Mouse (Mus musculus) fibroblast of lung, adult 2 months (primary cell): ENCODE measurements around the gene Rmnd5b.
"Not testable (repeated sequence)": the region's sequence is repeated elsewhere in the genome, so short reads cannot be mapped to it uniquely, and the experiment has no call there.

ENCODE experiments used
- DNase-seq: peaks from one replicate; pipeline ENCODE4 v3.0.0-alpha.2; 2011; ENCODE audit warnings: low read depth

Gene Rmnd5b

DNA sequence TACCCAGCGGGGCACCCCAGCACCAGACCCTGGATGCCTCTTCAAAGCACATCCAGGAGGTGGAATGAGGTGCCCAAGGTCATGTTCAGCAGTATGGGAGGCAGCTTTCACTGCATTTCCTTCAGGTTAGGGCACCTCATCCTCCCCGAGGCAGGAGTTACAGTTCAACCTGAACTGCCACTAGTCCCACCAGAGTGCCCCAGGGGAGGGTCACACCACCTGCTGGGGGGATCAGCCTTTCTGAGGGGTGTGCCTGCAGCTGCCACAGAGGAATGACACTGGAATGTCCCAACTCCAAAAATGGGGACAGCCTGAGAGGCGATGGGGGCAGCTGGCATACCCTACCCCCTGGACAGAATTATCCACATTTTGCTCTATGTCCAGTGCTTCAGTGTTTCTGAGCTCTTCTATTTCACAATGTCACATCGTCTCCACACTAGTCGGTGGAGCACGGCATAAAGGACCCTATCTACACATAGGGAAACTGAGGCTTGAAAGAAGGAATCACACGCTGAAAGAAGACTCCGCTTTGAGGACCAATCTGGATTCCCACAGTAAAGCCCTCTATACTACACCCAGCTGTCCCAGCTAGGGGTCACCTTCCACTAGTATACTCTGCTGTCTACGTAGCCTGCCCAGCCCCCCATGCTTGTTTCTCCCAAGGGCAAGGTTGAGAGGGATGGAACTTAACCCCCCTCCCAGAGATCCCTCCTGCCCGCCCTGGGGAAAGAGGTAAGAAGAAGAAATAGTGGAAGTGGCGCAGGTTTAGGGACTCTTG, 13.6 kb upstream of the Rmnd5b start:
- no peak for DNase-seq

DNA sequence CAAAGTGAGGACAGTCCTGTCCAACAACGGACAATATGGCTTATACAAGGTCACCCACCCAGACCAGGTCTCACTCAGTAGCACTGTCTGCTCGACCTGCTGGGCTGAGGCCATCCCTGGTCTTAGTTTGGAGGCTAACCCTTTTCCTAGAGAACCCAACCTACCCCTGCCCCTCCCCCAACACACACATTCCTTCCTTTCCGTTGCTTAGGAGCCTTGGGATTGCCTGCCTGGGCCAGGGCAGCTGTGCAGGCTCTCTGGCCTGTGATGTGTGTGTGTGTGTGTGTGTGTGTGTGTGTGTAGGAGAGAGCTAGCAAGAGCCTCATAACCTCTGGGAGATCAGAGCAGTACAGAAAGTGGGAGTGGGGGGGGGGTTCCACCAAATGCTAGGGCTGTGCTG, 12.9 kb upstream of the Rmnd5b start:
- DNase-seq = no peak

DNA sequence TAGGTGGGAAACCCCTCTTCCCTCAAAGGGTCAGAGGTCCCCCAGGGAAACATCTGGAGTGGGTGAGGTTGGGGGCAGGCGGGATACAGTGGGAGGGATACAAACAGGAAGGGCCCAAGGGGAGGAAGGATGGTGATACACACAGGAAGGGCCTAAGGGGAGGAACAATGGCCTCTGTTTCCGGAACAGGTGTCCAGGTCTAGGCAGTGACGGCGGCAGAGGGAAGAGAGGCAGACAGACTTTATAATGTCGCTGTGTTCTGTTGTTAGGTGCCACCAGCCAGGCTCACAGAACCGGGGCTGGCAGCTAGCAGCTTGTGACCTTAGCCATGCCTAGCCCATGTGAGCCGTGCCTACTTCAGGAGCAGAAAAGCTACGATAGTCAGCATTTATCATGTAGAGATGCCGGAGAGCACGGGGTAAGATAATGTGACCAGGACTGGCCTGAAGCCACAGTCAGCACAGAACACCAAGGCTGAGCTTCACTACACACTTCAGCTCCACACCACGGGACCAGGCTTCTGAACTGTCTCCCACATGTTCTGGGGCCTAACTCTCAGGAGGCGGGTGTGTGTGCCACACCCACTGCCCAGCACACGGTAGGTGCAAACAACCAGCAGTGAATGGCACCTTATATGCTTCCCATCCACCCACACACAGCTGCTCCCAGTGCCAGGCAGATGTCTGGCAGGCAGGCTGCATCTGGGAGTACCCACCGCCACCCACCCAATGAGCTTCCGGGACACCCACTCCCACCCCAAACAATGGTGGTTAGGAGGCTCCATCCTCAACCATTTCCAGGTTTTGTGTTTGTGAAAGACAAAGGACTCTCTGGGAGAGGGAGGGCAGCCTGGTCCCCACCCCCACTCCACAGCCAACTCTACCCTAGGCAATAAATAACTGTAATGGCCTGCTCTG, 11.3 kb upstream of the Rmnd5b start:
- DNase-seq = no peak

DNA sequence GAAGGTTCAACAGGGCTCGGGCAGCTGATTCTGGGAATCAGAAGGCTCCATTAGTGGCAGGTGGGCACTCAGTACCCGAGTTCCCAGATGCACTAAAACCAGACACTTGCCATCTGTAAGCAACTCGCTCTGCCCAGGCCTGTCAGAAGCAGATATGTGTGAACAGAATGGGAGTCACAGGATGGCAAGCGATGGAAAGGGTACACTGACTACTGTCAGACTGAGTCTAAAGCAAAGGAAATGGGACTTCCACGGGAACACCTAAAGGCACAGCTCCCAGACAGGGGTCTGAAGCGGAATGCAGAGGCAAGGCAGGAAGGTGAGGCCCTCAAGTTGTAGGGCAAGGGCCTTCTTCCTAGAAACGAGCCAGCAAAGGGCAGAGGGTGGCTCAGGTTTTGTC, 10.5 kb upstream of the Rmnd5b start:
- no peak for DNase-seq

DNA sequence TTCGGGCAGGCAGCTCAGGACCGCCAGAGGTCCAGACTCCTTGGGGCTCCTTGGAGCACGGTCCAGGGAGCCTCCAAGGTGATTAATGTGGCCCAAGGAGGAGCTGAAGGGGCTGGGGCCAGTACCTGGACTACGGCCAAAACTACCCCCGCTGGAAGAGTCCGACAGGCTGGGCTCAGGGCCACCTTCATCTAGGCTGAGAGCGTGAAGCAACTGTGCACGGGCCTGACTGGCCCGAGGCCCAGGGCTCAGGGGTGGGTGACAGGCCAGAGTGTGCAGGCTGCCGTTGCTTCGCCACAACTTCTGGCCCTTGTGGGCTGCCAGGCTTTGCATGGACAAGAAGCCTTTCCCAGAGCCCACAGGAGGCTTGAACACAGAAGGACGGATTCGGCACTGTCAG, 9.6 kb upstream of the Rmnd5b start:
- DNase-seq = no peak

DNA sequence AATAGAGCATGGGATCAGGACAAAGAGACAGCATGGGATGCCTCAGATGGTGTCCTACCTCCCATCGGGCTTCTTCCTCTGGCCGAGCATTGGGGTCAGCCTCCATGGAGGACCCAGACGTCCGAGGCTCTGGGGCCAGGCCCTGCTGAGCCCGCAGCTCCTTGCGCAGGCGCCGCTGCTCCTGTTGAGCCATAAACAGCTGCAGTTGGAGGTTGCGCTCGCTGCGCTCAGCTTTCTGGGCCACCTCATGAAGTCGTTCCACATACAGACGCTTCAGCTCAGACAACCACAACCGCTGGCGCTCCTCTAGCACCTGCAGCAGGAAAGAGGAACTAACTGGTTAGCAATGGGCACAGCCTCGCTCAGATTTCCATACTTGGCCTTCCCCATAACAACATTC, 8.5 kb upstream of the Rmnd5b start:
- DNase-seq = no peak

DNA sequence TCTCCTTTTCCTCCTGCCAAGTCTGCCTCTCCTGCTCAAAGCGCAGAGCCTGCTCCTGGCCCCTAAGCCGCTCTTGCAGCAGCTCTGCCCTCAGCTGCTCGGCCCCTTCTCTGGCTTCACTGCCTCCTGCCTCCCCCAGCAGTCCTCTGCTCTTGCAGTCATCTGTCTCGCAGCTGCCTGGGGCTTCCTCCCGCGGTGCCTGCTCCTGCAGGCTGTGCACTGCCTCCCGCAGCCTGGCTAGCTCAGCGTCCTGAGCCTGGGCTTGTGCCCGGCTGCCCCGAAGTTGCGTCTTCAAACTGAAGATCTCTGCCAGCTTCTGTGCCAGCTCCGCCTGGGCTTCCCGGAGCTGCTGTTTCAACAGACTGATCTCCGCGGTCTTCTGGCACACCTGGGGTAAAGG, 8.1 kb upstream of the Rmnd5b start:
- no peak for DNase-seq

DNA sequence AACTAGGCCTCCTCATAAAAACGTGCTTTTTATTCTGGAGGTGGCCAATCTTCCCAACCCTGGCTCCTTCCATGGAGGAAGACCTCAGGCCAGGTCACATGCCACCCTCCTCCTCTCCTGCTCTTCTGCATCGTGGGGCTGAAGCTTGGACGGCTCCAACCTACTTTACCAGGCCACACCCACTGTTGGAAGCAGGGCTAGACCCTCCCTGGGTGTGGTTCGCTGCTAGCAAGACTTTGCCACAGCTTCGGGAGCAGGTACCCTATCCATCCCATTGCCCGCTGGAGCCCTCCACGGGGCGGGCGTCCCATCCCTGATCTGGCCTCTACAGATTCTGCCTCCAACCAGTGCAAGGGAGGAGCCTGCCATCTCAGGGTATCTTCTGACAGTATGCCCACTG, 7.5 kb upstream of the Rmnd5b start:
- no peak for DNase-seq

DNA sequence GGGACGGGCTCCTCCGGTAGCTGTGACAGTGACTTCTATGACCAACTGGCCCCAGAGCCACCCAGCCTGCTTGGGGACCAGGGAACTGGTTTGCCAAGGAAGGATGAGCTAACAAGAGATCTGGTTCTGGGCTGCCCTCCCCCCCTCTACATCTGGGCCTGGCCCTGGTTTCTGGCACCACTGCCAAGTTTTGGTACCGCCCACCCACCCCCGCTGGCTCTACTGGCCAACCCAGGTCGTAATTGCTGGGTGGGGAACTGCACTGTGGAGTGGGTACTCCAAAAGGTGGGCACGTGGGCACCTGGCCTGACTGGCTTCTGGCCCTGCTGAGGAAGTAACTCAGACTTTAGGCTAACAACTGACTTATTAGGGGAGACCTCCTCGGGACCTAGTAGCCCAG, 5.1 kb upstream of the Rmnd5b start:
- no peak for DNase-seq

DNA sequence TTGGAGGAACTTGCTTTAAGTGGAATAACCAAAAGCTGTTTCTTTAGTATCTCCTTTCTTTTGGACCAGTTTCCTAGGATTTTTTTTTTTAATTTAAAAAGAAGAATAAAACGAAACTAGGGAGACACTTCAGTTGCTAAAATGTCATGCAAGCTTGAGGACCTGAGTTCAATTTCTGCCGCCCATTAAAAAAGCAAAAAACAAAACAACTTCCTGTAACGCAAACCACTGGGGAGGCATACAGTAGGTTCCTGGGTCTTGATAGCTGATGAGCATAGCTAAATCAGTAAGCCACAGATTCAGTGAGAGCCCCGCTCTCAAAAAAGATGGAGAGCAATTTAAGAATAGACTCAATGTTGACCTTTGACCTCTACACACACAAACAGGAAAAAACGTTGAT, 2.8 kb upstream of the Rmnd5b start:
- DNase-seq = no peak

DNA sequence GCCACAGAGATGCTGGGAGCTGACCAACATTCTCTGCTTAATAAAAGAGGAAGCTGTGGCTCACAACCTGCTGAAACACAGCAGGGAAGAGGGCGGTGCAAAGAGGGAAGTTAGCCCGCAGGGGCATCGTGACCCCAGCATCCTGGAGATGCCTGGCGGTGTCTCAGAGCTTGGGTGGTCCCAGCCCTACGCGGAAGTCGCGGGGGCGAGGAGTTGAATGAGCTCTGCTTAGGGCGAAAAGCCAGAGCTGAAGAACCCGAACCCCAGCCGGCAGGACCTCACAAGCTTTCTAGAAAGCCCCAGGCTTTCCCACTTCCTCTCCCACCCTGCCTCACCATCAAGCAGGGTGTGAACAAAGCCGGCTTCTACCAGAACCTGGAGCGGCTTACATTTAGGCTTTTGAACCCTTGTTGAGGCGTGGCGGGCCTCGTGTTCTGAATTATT, 2.3 kb upstream of the Rmnd5b start:
- no peak for DNase-seq

DNA sequence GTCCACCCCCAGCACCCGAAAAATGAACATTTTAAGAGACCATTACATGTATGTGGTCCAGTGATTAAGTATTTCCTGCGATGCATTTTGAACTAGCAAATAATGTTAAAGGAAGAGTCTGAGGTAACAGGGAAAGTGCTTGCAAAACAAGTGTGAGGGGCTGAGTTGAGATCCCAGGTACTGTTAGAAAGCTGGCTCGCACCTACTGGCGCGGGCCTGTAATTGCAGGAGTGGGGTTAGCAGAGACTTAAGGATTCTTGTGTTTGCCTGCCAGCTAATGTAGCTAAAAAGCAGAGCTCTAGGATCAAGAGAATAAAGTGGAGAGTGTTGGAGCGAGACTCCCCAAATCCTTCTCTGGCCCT, 608 bp upstream of the Rmnd5b start:
- DNase-seq = peak; percentile 60

DNA sequence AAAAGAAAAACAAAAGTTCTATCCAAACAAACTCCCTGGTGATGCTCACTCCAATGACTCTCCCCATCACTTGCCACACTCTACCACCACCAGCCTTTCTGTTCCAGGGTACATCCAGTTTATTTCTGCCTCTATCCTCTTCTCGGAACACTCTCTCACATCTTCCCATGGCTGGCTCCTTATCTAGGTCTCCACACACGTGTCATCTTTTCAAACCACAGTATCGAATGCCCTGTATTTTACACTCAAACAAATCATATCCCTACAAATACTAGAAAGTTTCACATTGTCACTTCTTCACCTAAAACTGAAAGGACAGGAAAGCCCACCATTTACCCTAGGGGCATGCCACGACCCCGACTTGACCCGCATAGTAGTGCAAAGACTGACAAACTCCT, 570 bp downstream of the Rmnd5b start:
- no peak for DNase-seq

DNA sequence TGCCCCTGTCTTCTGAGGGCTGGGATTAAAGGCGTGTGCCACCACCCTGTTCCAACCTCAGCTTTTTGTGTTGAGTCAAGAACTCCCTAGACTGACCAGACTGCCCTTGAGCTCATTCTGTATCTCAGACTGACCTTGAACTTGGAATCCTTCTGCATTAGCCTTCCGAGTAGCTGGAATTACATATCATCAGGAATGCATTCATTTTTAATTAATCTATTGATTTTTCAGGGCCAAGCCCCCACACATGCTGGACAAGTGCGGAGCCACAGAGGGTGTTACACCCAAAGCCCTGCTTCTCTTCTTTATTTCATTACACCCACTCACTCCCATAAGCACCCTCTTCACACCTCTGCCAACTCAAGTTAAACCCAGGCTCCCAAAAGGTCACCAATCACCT, 2.0 kb downstream of the Rmnd5b start:
- no peak for DNase-seq

DNA sequence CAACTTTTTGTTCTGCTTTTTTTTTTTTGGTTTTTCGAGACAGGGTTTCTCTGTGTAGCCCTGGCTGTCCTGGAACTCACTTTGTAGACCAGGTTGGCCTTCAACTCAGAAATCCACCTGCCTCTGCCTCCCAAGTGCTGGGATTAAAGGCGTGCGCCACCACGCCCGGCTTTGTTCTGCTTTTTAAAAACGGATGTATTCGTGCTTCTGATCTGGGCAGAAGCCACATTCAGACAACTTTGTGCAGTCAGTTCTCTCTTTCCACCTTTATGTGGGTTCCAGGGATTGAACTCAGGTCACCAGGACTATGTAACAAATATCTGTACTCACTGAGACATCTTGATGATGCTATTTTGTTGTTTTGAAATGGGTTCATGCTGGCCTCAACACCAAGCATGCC, 2.5 kb downstream of the Rmnd5b start:
- DNase-seq = not testable (repeated sequence)

DNA sequence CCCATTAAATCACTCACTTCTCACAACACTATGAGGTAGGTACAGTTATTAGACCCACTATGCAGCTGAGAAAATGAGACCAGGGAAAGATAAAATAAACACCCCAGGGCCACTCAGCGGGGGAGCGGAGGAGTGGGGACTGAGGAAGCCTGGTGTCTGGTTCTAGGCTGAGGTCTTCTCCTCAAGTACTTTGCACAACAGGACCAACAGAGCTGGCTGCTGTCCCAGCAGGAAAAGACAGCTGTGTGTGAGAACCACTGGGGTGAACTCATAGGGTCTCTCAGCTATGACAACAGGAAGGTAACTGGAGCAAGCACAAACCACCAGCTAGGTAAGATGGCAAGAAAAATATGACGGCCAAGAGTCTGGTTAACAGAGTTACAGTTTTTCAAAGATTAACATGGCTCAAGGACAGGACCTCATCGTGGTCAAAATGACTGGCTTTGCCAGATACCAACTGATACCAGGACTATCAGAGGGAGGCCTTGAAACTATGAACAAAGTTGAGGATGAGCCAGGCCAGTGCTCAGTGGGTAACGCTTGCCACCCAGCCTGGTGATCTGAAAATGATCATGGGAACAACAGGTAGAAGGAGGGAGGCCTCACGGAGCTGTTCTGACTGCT, 3.5 kb downstream of the Rmnd5b start:
- no peak for DNase-seq

DNA sequence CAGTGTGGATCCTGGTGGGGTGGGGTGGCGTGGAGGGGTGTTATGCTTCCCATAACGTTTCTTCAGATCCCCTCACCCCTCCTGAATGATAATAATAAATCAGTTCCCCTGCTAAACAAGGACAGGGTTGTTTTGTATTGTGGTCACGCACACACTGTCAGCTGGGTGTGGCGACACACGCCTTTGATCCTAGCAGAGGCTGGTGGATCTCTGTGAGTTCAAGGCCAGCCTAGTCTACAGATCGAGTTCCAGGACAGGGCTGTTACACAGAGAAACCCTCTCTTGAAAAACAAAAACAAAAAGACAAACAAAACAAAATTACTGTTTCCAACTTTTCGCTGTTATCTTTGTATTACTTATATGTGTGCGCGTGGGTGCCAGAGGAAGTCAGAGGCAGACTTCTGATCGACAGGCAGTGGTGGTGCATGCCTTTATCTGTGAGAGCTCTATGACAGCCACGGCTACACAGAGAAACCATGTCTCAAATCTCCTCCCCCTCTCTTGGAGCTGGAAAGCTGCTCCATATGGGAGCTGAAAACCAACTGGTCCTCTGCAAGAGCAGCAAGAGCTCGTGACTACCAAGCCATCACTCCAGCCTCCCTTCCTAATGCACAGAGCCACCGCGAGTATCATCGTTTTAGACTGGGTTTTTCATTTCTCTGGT, 5.9 kb downstream of the Rmnd5b start:
- DNase-seq = no peak

DNA sequence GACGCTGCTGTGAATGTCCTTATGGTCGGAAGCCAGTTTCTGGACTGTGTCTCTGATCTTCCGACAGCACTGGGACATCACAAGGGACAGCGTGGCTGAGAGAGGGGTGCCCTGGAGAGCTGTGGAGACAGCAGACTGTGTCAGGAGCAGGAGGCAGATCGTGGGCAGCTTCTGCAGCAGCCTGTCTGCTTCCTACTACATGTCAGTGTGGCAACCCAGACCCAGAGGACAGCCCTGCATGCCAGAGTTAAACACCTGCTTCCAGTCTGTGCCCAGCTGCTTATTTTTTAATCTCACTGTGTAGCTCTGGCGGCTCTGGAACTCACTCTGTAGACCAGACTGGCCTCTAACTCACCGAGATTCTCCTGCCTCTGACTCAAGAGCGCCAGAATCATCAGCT, 7.8 kb downstream of the Rmnd5b start:
- no peak for DNase-seq

DNA sequence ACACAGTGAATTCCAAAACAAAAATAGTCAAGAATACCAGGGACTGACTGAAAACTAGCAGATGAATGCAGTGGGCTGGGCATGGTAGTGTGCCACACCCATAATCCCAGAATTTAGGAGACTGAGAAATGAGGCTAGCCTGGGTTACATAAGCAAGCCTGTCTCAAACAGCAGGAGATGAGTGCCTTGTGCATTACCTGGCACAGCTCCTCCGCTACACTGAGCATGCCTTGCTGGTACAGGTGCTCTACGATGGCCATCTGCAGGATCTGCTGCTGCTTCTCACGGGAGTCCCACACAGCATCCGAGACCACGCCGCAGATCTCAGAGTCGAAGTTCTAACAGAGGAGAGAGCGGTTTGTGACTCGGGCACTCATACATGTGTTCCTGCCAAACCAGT, 8.3 kb downstream of the Rmnd5b start:
- DNase-seq = no peak

DNA sequence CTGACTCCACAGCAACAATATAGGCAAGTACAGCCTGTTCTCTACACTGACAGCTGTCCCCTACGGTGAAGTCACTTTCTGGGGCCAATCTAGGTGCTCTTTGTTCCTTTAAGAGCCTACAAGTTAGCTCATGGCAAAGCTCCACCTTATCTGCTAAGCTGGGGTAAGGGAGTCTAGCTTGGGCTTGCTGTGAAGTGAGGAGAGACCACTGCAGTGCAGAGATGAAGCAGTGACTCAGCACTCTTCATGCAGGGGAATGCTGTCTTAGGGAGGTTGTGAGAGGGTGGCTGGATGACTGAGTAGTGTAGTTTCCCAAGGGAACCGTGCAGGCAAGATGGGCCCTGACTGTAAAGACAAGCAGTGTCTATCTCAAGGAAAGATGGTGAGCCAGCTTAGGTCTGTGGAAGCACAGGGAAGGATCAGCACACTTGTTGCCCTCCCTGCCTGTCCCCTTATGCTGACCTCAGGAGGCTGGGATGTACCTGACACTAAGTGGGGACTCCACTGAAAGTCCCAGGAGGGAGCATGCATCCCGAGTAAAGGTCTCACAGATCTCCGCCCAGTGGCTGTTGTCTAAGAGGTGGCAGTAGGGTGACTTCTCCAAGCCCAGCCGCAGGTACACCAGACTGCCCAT, 10.4 kb downstream of the Rmnd5b start:
- DNase-seq = no peak

DNA sequence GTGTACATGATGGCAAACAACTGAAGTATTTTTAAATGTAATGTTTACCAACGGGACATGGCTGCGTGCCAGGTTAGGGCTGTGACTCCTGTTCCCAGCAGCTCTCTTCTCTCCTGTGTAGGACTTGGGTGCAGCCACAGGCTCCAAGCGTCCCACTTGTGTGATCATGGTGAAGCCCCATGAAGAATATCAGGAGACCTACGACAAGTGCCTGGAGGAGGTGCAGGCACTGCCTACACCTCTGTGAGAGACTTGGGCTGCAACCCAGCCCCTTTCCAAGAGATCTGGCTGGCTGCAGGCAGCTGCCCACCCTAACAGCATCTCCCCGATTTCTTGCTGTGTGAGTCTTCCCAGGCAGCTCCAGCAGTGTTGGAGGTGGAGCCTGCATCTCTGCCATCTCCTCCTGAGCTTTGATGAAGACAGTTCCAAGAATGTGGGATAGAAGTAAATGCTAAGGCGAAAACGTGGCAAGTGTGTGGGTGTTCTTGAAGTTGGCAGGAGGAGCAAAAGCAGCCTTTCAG, 12.7 kb downstream of the Rmnd5b start:
- no peak for DNase-seq

DNA sequence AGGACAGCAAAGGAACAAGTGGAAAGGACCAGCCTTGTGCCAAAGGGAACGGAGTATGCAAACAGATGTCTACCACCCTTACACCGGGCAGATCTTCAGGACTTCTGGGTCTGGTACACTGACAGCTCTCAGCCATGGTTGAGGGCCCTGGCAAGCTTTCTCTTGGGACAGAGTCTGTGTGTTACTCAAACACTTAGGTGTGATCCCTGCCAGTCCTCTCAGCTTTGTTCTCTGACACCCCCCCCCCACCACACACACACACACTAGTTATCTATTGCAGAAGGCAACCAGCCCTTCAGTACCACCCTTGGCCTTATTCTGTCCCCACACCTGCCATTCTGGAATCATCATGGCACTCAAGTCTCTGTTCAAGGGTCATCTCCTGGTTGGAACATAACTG, 13.9 kb downstream of the Rmnd5b start:
- DNase-seq = no peak
